Mouse (Mus musculus): ENCODE measurements around the gene Bcl11a. TPM values are rescaled to one million over a fixed set of nuclear protein-coding genes. Genes with fewer than 3 reads are reported as not detected.
A peak's percentile ranks its signal among the peaks of the same experiment; 100 is the strongest.

Gene Bcl11a
- polyA plus RNA-seq, 1 experiment from 2014 or later, result 145 TPM

GRCm38 (mm10) chr11:24095656-24096353 is 17.9 kb downstream of the Bcl11a start:
- ATAC-seq (ENCODE audit: low read depth), result no peak
- 34% methylated on average over 7 of the region's 7 CpGs for WGBS

GRCm38 (mm10) chr11:24096483-24096882 is 18.6 kb downstream of the Bcl11a start:
- Histone ChIP-seq H3K9me3 (ENCODE audit: control insufficient read depth, low read length) (no peaks in the 10 kb centered on the region), H3K4me2 (ENCODE audit: low read depth, low read length) (peak overlapping the region; percentile 35), H3K4me3 (ENCODE audit: low read depth, low read length) (no peak overlapping the region), H3K36me3 (ENCODE audit: control insufficient read depth, insufficient read depth, low read length) (no peaks in the 10 kb centered on the region), H3K27me3 (ENCODE audit: control insufficient read depth, insufficient read depth, low read length) (no peaks in the 10 kb centered on the region), H3K4me1 (ENCODE audit: control insufficient read depth, insufficient read depth, low read length) (peaks cover 61% of the 10 kb centered on the region), H3K27ac (ENCODE audit: low read depth, low read length) (peak overlapping the region; percentile 45), H3K9ac (replicated peaks; ENCODE audit: low read depth, low read length) (no peak overlapping the region)
- no peak for ATAC-seq (ENCODE audit: low read depth)
- 24% methylated on average over 6 of the region's 6 CpGs for WGBS

More at GRCm38 (mm10) chr11:24095656-24096353, 17.9 kb downstream of the Bcl11a start:
- Histone ChIP-seq H3K27ac (ENCODE audit: low read depth, low read length) (peak overlapping the region; percentile 45; the same call in 1 of the 2 replicates), H3K36me3 (ENCODE audit: control insufficient read depth, insufficient read depth, low read length) (no peaks in the 10 kb centered on the region), H3K9me3 (ENCODE audit: control insufficient read depth, low read length) (no peaks in the 10 kb centered on the region), H3K4me2 (ENCODE audit: low read depth, low read length) (peak overlapping the region; percentile 39), H3K27me3 (ENCODE audit: control insufficient read depth, insufficient read depth, low read length) (no peaks in the 10 kb centered on the region), H3K4me1 (ENCODE audit: control insufficient read depth, insufficient read depth, low read length) (peaks cover 67% of the 10 kb centered on the region), H3K9ac (replicated peaks; ENCODE audit: low read depth, low read length) (no peak overlapping the region), H3K4me3 (ENCODE audit: low read depth, low read length) (no peak overlapping the region)

GRCm38 (mm10) chr11:24097026-24097425 is 19.2 kb downstream of the Bcl11a start:
- peaks cover 59% of the 10 kb centered on the region for H3K4me1 ChIP-seq (ENCODE audit: control insufficient read depth, insufficient read depth, low read length)
- H3K9ac ChIP-seq (replicated peaks; ENCODE audit: low read depth, low read length), result no peak overlapping the region
- H3K9me3 ChIP-seq (ENCODE audit: control insufficient read depth, low read length), result no peaks in the 10 kb centered on the region
- H3K27ac ChIP-seq (ENCODE audit: low read depth, low read length), result no peak overlapping the region
- H3K4me3 ChIP-seq (ENCODE audit: low read depth, low read length), result no peak overlapping the region
- no peaks in the 10 kb centered on the region for H3K36me3 ChIP-seq (ENCODE audit: control insufficient read depth, insufficient read depth, low read length)
- peak overlapping the region; percentile 35 for H3K4me2 ChIP-seq (ENCODE audit: low read depth, low read length)
- 12% methylated on average over 6 of the region's 6 CpGs for WGBS
- ATAC-seq (ENCODE audit: low read depth), result no peak
- no peaks in the 10 kb centered on the region for H3K27me3 ChIP-seq (ENCODE audit: control insufficient read depth, insufficient read depth, low read length)

- Histone ChIP-seq H3K9me3 (ENCODE audit: control insufficient read depth, low read length) (no peaks in the 10 kb centered on the region), H3K4me1 (ENCODE audit: control insufficient read depth, insufficient read depth, low read length) (peaks cover 63% of the 10 kb centered on the region), H3K27me3 (ENCODE audit: control insufficient read depth, insufficient read depth, low read length) (no peaks in the 10 kb centered on the region), H3K36me3 (ENCODE audit: control insufficient read depth, insufficient read depth, low read length) (no peaks in the 10 kb centered on the region), H3K27ac (ENCODE audit: low read depth, low read length) (no peak overlapping the region), H3K4me3 (ENCODE audit: low read depth, low read length) (no peak overlapping the region), H3K9ac (replicated peaks; ENCODE audit: low read depth, low read length) (no peak overlapping the region), H3K4me2 (ENCODE audit: low read depth, low read length) (0 out of 2 replicates have a peak overlapping the region, but pooled peaks have one; percentile 6)
- no peak for ATAC-seq (ENCODE audit: low read depth)
- whole genome bisulfite sequencing, result 48% methylated on average over 5 of the region's 5 CpGs
Measured at GRCm38 (mm10) chr11:24098069-24098468, 20.2 kb downstream of the Bcl11a start.

- Histone ChIP-seq H3K4me3 (ENCODE audit: low read depth, low read length) (no peak overlapping the region), H3K4me1 (ENCODE audit: control insufficient read depth, insufficient read depth, low read length) (peaks cover 60% of the 10 kb centered on the region), H3K4me2 (ENCODE audit: low read depth, low read length) (peak overlapping the region; percentile 21; the same call in 1 of the 2 replicates), H3K36me3 (ENCODE audit: control insufficient read depth, insufficient read depth, low read length) (no peaks in the 10 kb centered on the region), H3K9ac (replicated peaks; ENCODE audit: low read depth, low read length) (no peak overlapping the region), H3K27ac (ENCODE audit: low read depth, low read length) (peak overlapping the region; percentile 10; the same call in 1 of the 2 replicates), H3K9me3 (ENCODE audit: control insufficient read depth, low read length) (no peaks in the 10 kb centered on the region), H3K27me3 (ENCODE audit: control insufficient read depth, insufficient read depth, low read length) (no peaks in the 10 kb centered on the region)
- no peak for ATAC-seq (ENCODE audit: low read depth)
- 35% methylated on average over 3 of the region's 3 CpGs for WGBS
Measured at GRCm38 (mm10) chr11:24098662-24099061, 20.8 kb downstream of the Bcl11a start.

GRCm38 (mm10) chr11:24099215-24099614 is 21.4 kb downstream of the Bcl11a start:
- WGBS, result 65% methylated on average over 10 of the region's 10 CpGs
- Histone ChIP-seq H3K9me3 (ENCODE audit: control insufficient read depth, low read length) (no peaks in the 10 kb centered on the region), H3K4me3 (ENCODE audit: low read depth, low read length) (no peak overlapping the region), H3K27ac (ENCODE audit: low read depth, low read length) (no peak overlapping the region; the same call in 1 of the 2 replicates), H3K4me1 (ENCODE audit: control insufficient read depth, insufficient read depth, low read length) (peaks cover 56% of the 10 kb centered on the region), H3K36me3 (ENCODE audit: control insufficient read depth, insufficient read depth, low read length) (no peaks in the 10 kb centered on the region), H3K9ac (replicated peaks; ENCODE audit: low read depth, low read length) (no peak overlapping the region), H3K4me2 (ENCODE audit: low read depth, low read length) (peak overlapping the region; percentile 21; the same call in 1 of the 2 replicates), H3K27me3 (ENCODE audit: control insufficient read depth, insufficient read depth, low read length) (no peaks in the 10 kb centered on the region)
- no peak for ATAC-seq (ENCODE audit: low read depth)

- no peaks in the 10 kb centered on the region for H3K27me3 ChIP-seq (ENCODE audit: control insufficient read depth, insufficient read depth, low read length)
- no peaks in the 10 kb centered on the region for H3K9me3 ChIP-seq (ENCODE audit: control insufficient read depth, low read length)
- ATAC-seq (ENCODE audit: low read depth), result peak; percentile 45; the same call in 1 of the 2 replicates
- WGBS, result 3% methylated on average over 7 of the region's 7 CpGs
- H3K4me2 ChIP-seq (ENCODE audit: low read depth, low read length), result peak overlapping the region; percentile 9; the same call in 1 of the 2 replicates
- peaks cover 55% of the 10 kb centered on the region for H3K4me1 ChIP-seq (ENCODE audit: control insufficient read depth, insufficient read depth, low read length)
- H3K36me3 ChIP-seq (ENCODE audit: control insufficient read depth, insufficient read depth, low read length), result no peaks in the 10 kb centered on the region
- H3K9ac ChIP-seq (replicated peaks; ENCODE audit: low read depth, low read length), result peak overlapping the region; percentile 37
- no peak overlapping the region for H3K27ac ChIP-seq (ENCODE audit: low read depth, low read length)
- H3K4me3 ChIP-seq (ENCODE audit: low read depth, low read length), result no peak overlapping the region
Measured at GRCm38 (mm10) chr11:24099886-24100293, 22.0 kb downstream of the Bcl11a start.

- H3K9ac ChIP-seq (replicated peaks; ENCODE audit: low read depth, low read length), result no peak overlapping the region
- no peak overlapping the region for H3K4me3 ChIP-seq (ENCODE audit: low read depth, low read length)
- 56% methylated on average over 4 of the region's 4 CpGs for WGBS
- H3K27me3 ChIP-seq (ENCODE audit: control insufficient read depth, insufficient read depth, low read length), result no peaks in the 10 kb centered on the region
- H3K36me3 ChIP-seq (ENCODE audit: control insufficient read depth, insufficient read depth, low read length), result no peaks in the 10 kb centered on the region
- ATAC-seq (ENCODE audit: low read depth), result 0 out of 2 replicates have a peak, but pooled peaks have one; percentile 22
- no peaks in the 10 kb centered on the region for H3K9me3 ChIP-seq (ENCODE audit: control insufficient read depth, low read length)
- peaks cover 49% of the 10 kb centered on the region for H3K4me1 ChIP-seq (ENCODE audit: control insufficient read depth, insufficient read depth, low read length)
- no peak overlapping the region for H3K4me2 ChIP-seq (ENCODE audit: low read depth, low read length)
- H3K27ac ChIP-seq (ENCODE audit: low read depth, low read length), result no peak overlapping the region
Measured at GRCm38 (mm10) chr11:24100449-24101070, 22.7 kb downstream of the Bcl11a start.

- no peaks in the 10 kb centered on the region for H3K36me3 ChIP-seq (ENCODE audit: control insufficient read depth, insufficient read depth, low read length)
- H3K9me3 ChIP-seq (ENCODE audit: control insufficient read depth, low read length), result no peaks in the 10 kb centered on the region
- H3K9ac ChIP-seq (replicated peaks; ENCODE audit: low read depth, low read length), result no peak overlapping the region
- H3K27me3 ChIP-seq (ENCODE audit: control insufficient read depth, insufficient read depth, low read length), result no peaks in the 10 kb centered on the region
- no peak overlapping the region for H3K4me3 ChIP-seq (ENCODE audit: low read depth, low read length)
- H3K27ac ChIP-seq (ENCODE audit: low read depth, low read length), result no peak overlapping the region
- WGBS, result 88% methylated on average over 3 of the region's 3 CpGs
- H3K4me1 ChIP-seq (ENCODE audit: control insufficient read depth, insufficient read depth, low read length), result peaks cover 39% of the 10 kb centered on the region
- H3K4me2 ChIP-seq (ENCODE audit: low read depth, low read length), result no peak overlapping the region
- ATAC-seq (ENCODE audit: low read depth), result no peak
Measured at GRCm38 (mm10) chr11:24101625-24102024, 23.8 kb downstream of the Bcl11a start.

Data from neural tube, embryonic 14.5 days (tissue).